Mouse (Mus musculus): ENCODE data around the gene Mag.

DNA sequence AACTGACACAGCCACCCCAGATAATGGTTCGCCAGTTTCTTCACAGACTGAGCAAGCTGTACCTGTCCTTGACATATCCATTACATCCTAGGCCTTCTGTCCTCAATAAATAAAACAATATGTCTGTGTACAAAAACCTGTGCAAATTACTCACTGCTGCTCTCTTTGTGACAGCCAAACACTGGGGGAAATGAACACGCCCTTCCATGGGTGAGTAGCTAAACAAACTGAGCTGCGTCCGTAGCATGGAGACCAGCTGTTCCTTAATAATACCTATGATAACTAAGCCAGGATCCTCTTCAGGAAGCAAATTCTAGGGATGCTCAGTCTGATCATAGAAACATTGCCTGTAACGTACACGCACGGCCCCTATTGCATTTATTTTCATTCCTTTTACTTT, 25.9 kb downstream of the Mag start:
- no peak for TF ChIP-seq POLR2A (IDR thresholded peaks at IDR 0.05; ENCODE audit: low read depth, low read length)
- no peak for TF ChIP-seq CTCF (conservative IDR thresholded peaks at IDR 0.05; ENCODE audit: insufficient read depth, insufficient read length, low read depth, low read length)
